Mouse (Mus musculus) ES-E14 (cell line): ENCODE measurements around the gene Ptprg.

ENCODE experiments used
- CHD2 ChIP-seq: IDR thresholded peaks from 2 replicates; pipeline ENCODE4 v1.6.1; 2014; ENCODE audit warnings: mild to moderate bottlenecking, low read depth, low read length, inconsistent platforms
- HCFC1 ChIP-seq: IDR thresholded peaks from 2 replicates; pipeline ENCODE4 v1.6.1; 2012; ENCODE audit warnings: low read length, inconsistent platforms, borderline replicate concordance; ENCODE audit not compliant: insufficient read depth
- MAFK ChIP-seq: IDR thresholded peaks from 2 replicates; pipeline ENCODE4 v1.6.1; 2014; ENCODE audit warnings: mild to moderate bottlenecking, low read depth, low read length, inconsistent platforms; ENCODE audit not compliant: insufficient read depth
- ZC3H11A ChIP-seq: IDR thresholded peaks from 2 replicates; pipeline ENCODE4 v1.6.1; 2012; ENCODE audit warnings: low read depth, mild to moderate bottlenecking, inconsistent platforms, low read length, borderline replicate concordance
- ZNF384 ChIP-seq: IDR thresholded peaks from 2 replicates; pipeline ENCODE4 v1.6.1; 2012; ENCODE audit warnings: low read depth, low read length, inconsistent platforms

GRCm38 (mm10) chr14:11963791-11964190 is 410.5 kb downstream of the Ptprg start:
- TF ChIP-seq ZC3H11A (no peak), MAFK (no peak), ZNF384 (no peak), HCFC1 (no peak), CHD2 (no peak)
